Mouse (Mus musculus): ENCODE measurements around the gene Gdf10. TPM values are rescaled to one million over a fixed set of nuclear protein-coding genes. Genes with fewer than 3 reads are reported as not detected.

Gene Gdf10
- not detected for total RNA-seq (2023)

DNA sequence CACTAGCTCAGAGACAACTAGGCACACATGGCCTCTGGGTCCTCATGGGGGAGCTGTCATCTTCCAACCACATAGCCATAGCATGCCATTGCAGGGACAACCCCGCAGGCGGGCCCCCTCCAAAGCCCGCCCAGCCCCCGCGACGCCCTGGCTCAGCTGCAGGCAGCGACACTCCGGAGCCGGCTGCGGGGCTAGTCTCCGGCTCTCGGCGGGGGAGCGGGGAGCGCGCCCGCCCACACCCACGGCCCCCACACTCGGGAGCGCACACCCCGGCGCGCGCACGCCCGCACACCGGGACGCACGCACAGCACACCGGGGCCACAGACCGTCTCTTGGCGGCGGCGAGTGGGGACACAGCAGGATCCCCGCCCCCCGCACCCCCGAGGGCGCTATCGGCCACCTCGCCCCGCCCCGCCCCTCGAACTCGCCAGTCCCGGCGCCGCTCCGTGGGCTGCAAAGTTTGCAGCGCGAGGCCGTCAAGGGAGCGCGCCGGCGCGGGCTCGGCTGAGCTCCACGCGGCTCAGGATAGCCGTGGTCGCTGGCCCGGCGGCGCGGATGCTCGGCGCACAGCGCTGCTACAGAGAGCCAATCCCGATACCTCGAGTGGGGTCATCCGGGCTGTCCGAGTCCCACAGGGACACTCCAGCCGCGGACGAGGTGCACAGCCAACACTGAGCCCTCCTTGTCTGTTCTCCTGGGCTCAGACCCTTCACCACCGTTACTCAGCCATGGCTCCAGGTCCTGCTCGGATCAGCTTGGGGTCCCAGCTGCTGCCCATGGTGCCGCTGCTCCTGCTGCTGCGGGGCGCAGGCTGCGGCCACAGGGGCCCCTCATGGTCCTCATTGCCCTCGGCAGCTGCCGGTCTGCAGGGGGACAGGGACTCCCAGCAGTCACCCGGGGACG lies at the start of gene Gdf10:
Gdf10 (plus strand) TSS at position 420 of the 903 bp plus-strand sequence.

DNA sequence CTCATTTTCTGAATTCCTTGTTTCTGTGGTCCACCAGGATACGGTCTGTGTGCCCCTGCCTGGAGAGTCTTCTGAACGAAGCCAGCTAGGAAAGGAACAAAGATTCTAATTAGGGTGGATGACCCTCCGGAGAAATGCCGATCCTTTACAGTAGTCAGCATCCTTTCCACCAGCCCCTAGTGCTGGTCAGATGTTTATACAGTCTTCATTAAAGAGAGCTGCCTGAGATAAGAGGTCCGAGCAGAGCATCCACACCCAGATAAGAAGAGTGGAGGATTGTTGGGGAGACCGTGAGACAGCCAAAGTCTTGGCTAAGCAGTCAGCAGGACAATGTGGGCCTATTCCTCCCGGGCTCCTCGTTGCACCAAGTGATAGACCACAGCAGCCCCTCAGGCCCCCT lies 17.4 kb downstream of the Gdf10 start, which contains the start of gene Gdf2:
Gdf2 (plus strand) TSS at position 301 of the 400 bp plus-strand sequence.

DNA sequence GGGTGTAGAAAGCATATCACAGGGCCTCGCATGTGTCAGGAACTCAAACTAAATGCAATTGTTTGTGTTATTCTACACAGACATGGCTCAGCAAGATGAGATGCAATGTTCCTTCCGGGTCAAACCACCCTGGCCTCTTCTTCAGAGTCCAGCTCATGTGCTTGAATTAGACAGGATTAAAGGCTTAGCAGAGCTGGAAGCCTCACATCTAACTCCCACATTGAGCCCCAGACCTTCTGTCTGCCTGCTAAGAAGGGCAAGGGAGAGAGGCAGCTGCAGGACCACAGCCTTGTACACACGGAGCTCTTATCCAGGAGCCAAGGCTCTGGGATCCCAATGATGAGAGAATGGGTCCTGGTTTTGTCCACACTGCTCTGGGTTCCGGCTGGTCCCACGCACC lies 30.4 kb downstream of the Gdf10 start, which contains the start of gene Rbp3:
Rbp3 (plus strand) TSS at position 243 of the 400 bp plus-strand sequence.

DNA sequence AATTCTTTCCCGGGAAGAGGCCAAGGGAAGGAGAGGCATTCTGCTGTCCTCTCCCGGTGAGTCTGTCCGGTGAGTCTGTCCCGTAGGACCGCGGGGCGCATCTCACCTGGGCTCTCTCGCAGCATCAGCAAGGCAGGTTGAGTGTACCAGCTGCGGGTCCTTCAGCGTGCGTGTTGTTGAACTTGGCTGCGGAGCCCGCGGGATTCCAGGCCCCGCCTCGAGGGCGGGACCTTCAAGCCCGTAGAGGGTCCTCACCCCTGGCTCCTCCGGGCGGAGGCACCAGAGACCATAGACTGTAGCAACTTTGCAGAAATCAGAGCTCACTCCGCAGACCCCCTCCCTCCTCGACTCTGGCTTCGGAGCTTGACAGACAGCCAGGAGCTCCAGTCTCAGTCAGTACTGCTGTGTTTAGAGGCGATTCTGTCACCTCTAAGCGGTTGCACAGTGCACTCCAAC lies 55.2 kb downstream of the Gdf10 start, which contains the start of gene Zfp488:
Zfp488 (minus strand) TSS at position 161 of the 456 bp plus-strand sequence.

Other genes with a start within 250 kb of the Gdf10 start
- not detected for gene Gdf2, start 17.5 kb downstream of the Gdf10 start, total RNA-seq (2023)
- gene Rbp3, start 30.4 kb downstream of the Gdf10 start, total RNA-seq (2023) = not detected
- gene Zfp488, start 55.2 kb downstream of the Gdf10 start, total RNA-seq (2023) = under 1 TPM; 0.15 to 0.26 TPM
- gene Gm30083, start 91.6 kb downstream of the Gdf10 start, total RNA-seq (2023) = not detected
- gene Gm5460, start 93.2 kb downstream of the Gdf10 start, total RNA-seq (2023) = not detected
- not detected for gene Antxrl, start 129.1 kb downstream of the Gdf10 start, total RNA-seq (2023)
- gene Anxa8, start 162.4 kb downstream of the Gdf10 start, total RNA-seq (2023) = not detected
- gene A630023A22Rik, start 179.2 kb downstream of the Gdf10 start, total RNA-seq (2023) = not detected
- not detected for gene Npy4r, start 228.9 kb downstream of the Gdf10 start, total RNA-seq (2023)

Data from monocyte, adult 59 days (primary cell).